Mouse (Mus musculus): ENCODE data around the gene Zfp518a. TPM values are rescaled to one million over a fixed set of nuclear protein-coding genes. Genes with fewer than 3 reads are reported as not detected.

Zfp518a gene
- total and polyA plus RNA-seq, 2 experiments from 2014 or later: 2.7 to 9.9 TPM

DNA sequence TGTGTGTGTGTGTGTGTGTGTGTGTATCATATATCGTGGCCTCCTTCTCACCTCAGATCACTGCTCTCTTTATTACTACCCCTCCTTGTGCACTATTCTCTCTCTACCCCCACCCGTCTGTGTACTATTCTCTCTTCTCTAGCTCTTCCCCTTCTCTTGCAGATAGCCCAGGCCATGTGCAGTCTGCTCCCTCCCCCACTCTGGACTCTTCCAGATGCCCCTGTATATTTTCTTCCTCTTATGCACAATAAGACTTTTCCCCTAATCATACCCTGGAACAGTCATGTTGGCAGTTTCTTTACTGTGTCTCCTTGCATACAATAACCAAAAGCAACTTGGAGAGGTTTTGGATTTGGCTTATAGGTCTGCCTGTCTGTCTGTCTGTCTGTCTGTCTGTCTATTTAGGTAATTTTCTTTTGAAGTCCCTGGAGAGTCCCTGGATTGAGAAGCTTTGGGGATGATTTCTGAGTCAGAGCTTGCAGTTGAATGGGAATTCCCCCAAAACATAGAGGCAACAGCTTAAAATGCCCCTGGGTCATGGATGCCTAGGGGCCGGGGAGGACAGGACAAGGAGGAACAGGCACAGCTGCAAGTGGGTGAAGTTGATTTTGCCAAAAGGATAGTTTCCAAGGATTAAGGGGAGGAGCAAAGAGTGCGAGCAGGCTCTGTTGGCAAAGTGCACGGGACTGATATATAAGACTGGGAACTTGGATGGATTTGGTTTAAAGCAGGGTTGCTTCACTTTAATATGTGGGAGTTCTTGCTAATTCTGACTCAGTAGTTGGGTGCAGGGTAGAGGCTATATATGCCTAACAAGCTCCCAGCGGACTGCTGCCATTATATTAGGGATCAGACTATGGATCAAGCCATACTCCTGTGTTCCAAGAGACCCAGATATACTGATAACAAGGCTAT is 70.7 kb downstream of the Zfp518a start:
- no peak overlapping the region for H3K27ac ChIP-seq
- no peak overlapping the region for H3K4me3 ChIP-seq (ENCODE audit: low read length)
- TF ChIP-seq CTCF (IDR thresholded peaks at IDR 0.05; ENCODE audit: low read depth): no peak
- H3K4me1 ChIP-seq (ENCODE audit: insufficient read depth, low read length): no peaks in the 10 kb centered on the region
- DNase-seq (ENCODE audit: low spot score) (no peak), ATAC-seq (no peak)
- no peaks in the 10 kb centered on the region for H3K9me3 ChIP-seq (ENCODE audit: low read length)
- H3K36me3 ChIP-seq (ENCODE audit: insufficient read depth, low read length): no peaks in the 10 kb centered on the region
- no peak overlapping the region for H3K9ac ChIP-seq (replicated peaks; ENCODE audit: low read length)
- no peak overlapping the region for H3K4me2 ChIP-seq (ENCODE audit: low read depth, low read length)
- WGBS: 79% methylated on average over 6 of the region's 6 CpGs
- no peaks in the 10 kb centered on the region for H3K27me3 ChIP-seq (ENCODE audit: insufficient read depth, low read length)

Small RNA genes lying within 50 kb of the gene (microRNA-seq; reads per million reads assigned to microRNA genes)
- gene Mir8092: 0 to 0.36 reads per million in 2 experiments

Other genes with a start within 250 kb of the Zfp518a start
- gene Cc2d2b, start 146.0 kb upstream of the Zfp518a start, total RNA-seq (2014; rRNA removed): not detected in 2 replicates
- gene Cc2d2b, start 146.0 kb upstream of the Zfp518a start, polyA plus RNA-seq (2015; fragmentation: Nextera tagmentation; extraction: Ambion mirVana): 0.14 and 0.16 TPM in 2 replicates
- gene Ccnj, start 63.4 kb upstream of the Zfp518a start, total RNA-seq (2014; rRNA removed): 10.6 and 13.1 TPM in 2 replicates
- 8.1 and 8.6 TPM in 2 replicates for gene Ccnj, start 63.4 kb upstream of the Zfp518a start, polyA plus RNA-seq (2015; fragmentation: Nextera tagmentation; extraction: Ambion mirVana)
- 0.05 and 0.40 TPM in 2 replicates for gene Blnk, start 99.8 kb downstream of the Zfp518a start, total RNA-seq (2014; rRNA removed)
- 1.1 and 1.4 TPM in 2 replicates for gene Blnk, start 99.8 kb downstream of the Zfp518a start, polyA plus RNA-seq (2015; fragmentation: Nextera tagmentation; extraction: Ambion mirVana)
- gene Dntt, start 134.6 kb downstream of the Zfp518a start, total RNA-seq (2014; rRNA removed): not detected in 2 replicates
- 0.08 and 0.11 TPM in 2 replicates for gene Dntt, start 134.6 kb downstream of the Zfp518a start, polyA plus RNA-seq (2015; fragmentation: Nextera tagmentation; extraction: Ambion mirVana)
- gene Opalin, start 182.4 kb downstream of the Zfp518a start, total RNA-seq (2014; rRNA removed): not detected in 2 replicates
- not detected in 2 replicates for gene Opalin, start 182.4 kb downstream of the Zfp518a start, polyA plus RNA-seq (2015; fragmentation: Nextera tagmentation; extraction: Ambion mirVana)